Mouse (Mus musculus): ENCODE measurements around the gene Ptpn5.

The Ptpn5 gene

DNA sequence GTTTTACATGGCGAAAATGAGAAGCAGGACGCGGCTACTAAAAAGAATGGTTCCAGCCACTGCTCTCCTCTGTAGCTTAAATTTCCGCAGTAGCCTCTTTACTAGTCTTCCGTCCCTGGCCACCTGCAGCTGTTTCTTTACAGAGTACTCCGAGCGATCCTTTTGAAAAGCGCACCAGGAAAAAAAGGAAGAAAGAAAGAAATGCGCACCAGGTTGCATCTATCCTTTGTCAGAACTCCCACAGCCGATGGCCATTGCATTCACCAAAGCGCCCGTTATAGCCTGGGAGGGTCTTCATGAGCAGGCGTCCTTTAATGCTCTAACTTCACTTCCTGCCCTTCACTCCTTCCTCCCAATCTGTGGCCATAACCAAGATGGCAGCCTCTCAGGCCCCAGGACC, at the start of gene Ptpn5:
TSS of gene Ptpn5 (minus strand) at position 354 of the 400 bp plus-strand sequence.
- no peak for DNase-seq (ENCODE audit: extremely low spot score, low read depth, low spot score)

DNA sequence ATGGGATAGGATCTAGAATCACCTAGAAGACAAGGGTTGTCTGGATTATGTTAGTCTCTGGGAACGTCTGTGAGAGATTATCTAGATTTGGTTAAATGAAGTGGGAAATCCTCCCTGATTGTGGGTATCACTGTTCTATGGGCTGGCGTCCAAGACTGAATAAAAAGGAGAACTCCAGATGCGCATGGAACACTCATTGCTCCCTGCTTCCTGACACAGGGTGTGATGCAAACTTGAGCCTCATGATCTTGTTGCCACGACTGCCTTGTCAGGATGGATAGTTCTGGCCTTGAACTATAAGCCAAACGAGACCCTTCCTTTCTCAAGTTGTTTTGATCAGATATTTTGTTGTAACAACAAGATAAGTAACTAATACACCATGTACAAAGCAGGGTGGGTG, 37.3 kb upstream of the Ptpn5 start:
- no peak for DNase-seq (ENCODE audit: extremely low spot score, low read depth, low spot score)

DNA sequence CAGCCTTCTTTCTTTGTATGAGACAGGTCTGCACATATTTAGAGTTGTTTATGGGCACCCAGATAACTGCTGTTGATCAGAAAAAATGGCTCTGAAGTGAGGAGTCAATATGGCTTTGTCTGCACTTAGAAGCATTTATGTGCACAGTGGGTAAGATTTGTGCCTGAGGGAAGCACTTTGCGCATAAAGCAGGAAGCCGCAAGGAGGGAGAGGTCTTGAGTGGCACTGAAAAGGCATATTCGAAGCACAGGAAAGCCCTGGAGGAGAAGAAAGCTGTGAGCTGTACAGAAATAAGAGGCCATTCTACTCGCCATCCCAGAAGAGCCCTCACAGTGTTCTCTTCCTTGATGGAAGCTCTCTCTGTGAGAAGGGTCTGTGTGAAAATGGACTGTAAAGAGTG, 31.5 kb upstream of the Ptpn5 start:
- no peak for DNase-seq (ENCODE audit: extremely low spot score, low read depth, low spot score)

DNA sequence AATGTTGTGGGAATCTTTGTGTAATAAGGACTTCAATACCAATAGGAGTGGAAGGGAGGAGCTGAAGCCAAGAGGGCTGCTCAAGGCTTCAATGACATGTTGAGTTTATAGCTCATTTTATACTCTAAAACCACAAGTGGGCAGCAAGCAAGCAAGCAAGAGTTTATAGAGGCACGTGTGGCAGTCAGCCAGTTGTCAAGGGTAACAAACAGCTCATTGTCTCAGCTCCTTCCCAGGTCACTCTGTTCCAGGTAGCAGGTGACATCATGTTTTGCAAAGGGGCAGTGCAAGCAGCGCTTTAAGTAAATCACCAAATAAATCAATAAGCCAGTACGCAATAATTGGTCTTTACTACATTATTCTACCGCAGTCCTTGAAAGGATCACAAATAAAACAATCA, 29.7 kb upstream of the Ptpn5 start:
- DNase-seq (ENCODE audit: extremely low spot score, low read depth, low spot score): no peak

DNA sequence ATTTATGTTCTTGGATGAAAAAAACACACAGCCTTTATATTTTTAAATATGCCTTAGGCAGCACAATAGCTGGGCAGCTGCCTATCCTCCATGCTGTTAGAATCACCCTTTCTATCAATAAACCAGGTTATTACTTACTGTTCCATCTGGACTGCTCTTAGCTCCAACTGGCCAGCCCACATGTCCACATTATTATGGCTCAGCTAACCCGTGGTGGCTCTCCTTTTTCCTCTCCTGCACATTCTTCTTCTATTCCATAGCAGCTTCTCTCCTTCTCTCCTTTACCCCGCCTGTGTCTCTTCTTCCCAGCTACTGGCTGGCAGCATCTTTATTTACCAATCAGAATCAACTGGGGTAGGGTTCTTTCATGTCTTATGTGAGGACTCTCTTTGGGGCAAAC, 25.0 kb upstream of the Ptpn5 start:
- no peak for DNase-seq (ENCODE audit: extremely low spot score, low read depth, low spot score)

DNA sequence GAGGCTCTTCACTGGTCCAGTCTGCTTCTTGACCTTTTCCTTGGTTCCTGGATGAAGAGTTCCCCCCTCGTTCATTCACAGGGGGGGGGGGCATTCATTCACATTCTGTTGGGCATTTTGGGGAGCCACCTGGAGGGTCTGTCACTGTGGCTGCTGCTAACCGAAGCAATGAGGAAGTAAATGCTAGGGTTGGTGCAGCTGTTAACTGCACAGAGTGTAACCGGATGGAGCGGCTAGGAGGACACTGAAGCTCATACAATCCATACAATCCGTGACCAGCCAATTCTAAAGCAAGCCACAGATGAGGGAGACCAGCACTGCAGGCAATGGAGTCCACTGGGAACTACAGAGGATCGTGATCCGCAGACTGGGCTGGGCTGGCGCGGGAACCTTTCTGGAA, 24.3 kb upstream of the Ptpn5 start:
- DNase-seq (ENCODE audit: extremely low spot score, low read depth, low spot score): no peak

DNA sequence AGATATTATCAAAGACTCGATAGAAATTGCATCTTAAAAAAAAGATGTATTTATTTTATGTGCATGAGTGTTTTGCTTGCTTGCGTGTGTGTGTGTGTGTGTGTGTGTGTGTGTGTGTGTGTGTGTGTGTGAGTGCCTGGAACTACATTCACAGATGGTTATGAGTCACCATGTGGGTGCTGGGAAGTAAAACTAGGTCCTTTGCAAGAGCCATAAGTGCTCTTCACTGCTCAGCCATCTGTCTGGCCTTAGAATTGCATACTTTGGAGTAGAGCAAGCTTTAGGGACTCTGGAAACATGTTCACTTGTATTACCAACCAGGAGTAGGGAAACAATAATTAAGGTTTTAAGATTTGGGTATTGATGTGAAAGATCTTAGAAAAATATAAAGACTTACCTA, 22.4 kb upstream of the Ptpn5 start:
- DNase-seq (ENCODE audit: extremely low spot score, low read depth, low spot score): no peak

DNA sequence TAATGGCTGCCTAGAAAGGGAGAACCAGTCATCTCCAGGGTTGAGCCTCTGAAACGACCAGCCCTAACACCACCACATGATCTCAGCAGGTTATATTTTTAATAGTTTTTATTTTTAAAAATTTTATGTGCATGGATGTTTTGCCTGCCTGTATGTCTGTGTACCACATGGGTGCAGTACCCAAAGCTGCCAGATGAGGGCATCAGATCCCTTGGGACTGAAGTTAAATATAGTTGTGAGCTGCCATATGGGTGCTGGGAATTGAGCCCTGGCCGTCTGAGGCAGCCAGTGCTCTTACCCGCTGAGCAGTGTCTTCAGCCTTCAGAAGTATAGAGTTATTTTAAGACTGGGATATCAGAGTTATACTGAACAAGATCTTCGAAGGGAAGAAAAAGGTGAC, 21.9 kb upstream of the Ptpn5 start:
- no peak for DNase-seq (ENCODE audit: extremely low spot score, low read depth, low spot score)

DNA sequence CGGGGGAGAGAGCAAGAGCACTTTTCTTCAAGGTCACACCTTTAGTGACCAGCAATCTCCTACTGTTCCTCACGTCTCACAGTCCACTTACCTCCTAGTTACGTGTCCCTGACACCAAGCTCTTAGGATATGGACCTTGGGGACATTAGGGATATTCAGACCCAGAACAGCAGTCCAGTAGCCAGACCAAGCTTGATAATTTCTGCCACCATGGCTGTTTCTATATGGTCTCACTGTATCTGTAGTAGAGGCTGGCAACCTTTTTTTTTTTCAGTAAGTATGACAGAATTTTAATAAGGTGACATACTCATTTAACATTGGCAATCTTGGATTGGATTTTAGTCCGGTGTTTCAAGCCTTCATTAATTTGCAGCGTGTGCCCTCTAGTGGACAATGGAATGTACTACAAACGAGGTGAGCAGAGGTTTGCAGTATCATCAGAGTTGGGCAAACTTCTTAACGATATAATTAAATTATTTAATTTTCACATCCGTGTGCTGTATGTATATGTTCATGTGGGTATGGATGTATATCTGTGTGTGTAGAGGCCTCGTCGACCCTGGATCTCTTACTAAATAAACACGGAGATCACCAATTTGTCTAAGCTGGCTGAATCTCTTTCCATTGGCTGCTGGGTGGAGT, 17.1 kb upstream of the Ptpn5 start:
- DNase-seq (ENCODE audit: extremely low spot score, low read depth, low spot score): peak; percentile 35

DNA sequence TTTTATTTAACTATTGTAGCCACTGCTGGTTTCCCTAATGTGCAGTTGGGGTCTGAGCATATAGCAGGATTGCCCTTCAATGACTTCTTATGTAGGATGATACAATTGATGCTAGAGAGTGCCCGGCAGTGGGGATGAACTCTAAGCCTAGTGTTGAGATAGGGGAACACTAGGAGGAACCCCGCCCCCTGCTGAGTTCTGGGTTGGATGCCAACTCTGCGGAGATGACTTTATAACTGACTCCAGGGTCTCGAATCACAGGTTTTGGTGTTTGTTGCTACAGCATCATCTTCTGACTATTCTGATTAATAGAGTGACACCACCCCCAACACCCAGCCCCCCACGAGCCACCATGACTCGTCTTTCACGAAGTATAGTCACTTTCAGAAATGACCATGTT, 14.8 kb upstream of the Ptpn5 start:
- no peak for DNase-seq (ENCODE audit: extremely low spot score, low read depth, low spot score)

DNA sequence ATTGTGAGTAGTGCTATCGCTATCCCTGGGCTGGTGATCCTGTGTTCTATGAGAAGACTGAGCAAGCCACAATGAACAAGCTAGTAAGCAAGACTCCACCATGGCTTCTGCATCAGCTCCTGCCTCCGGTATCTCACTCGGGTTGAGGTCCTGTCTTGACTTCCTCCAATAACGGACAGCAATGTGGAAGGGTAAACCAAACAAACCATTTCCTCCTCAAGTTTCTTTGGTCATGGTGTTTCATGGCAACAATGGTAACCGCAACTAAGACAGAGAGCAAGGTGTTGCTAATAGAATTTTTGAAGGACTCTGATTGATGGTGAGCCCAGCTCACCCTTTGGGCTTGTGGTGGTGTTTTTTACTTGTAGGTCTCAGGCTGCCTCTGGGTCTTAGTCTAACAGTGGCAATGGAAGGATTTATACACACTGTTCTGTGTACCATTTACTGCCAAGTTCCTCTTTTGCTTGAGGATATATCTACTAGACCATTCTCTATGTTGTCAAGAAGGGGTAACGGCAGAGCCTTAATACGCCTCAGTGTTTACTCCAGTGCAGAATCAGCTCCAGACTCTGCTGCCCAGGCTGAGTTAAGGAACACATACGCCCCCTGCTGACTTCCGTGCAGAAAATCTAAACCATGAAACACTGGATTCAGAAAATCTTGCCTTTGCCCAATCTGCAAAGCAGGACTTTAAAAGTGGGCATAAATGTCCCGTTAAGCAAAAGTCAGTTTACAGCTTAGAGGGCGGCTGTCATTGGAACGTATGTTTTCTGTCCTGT, 12.7 kb upstream of the Ptpn5 start:
- no peak for DNase-seq (ENCODE audit: extremely low spot score, low read depth, low spot score)

DNA sequence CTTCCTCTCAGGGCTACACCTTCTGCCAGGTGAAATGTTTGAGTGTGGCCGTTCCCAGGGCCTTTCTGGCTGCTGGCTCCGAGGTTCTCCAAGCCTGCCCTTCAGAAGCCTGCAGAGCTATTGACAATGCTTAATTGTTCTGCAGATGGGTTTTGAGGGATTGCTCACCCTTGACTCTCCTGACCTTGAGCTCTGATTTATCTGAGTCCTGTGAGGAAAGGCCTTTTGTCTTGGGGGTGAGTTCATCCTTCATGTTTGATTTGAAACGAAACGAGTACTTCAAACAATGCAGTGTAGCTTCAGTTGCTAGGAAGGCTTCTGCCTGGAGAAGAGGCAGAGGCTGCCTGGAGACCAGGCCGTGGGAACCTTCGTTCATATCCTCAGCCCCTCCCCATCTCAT, 10.8 kb upstream of the Ptpn5 start:
- no peak for DNase-seq (ENCODE audit: extremely low spot score, low read depth, low spot score)

DNA sequence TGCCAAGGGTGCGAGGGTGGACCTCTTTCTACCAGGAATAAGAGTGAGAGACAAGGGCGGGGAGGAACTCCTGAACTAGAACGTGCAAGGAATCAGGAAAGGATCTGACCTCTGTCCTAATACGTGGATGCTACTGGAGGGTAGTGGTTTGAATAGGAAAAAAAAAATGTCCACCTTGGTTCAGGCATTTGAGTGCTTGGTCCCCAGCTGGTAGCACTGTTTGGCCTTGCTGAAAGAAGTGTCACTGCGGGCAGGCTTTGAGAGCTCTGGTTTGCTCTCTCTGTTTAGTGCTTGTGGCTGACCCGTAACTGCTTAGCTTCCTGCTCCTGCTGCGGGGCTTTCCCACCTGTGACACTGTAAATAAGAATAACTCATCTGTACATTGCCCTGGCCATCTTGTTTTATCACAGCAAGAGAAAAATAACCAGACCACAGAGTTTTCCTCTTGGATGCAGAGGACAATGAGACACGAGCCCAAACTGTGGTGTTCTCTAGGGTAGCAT, 6.4 kb upstream of the Ptpn5 start:
- DNase-seq (ENCODE audit: extremely low spot score, low read depth, low spot score): no peak

DNA sequence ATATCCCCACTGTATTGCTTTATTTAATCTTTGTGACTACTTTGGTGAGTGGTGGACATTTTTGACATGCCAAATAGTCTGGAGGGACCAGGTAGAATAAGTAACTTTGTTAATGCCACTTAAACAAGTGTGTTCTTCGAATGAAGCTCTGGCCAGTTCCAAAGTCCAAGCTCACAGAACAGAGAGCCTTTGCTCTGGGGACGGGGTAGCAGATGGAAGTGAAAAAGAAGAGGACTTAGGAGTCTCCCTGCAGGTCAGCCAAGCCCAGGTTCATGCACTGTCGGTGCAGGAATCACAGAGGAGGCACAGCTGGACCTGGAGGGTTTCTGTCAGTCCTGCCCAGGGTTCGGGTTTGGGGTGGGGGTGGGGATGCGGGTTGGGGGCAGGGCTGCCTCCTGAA, 1.1 kb upstream of the Ptpn5 start:
- DNase-seq (ENCODE audit: extremely low spot score, low read depth, low spot score): no peak

DNA sequence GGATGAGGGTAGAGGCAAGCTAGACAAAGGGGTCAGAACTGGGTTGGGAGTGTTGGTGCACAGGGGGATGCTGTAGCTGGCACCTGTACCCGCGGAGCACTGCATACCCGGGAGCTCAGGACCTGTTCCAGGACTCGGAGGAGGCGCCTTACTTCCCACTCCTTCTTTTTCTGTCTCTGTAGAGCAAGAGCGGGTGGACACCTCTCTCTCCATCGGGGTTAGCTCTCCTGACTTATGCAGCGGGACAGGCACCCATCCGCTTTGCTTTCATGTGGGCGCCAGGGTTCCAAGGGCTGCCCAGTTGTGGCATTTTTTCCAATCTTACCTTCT, 588 bp downstream of the Ptpn5 start:
- no peak for DNase-seq (ENCODE audit: extremely low spot score, low read depth, low spot score)

DNA sequence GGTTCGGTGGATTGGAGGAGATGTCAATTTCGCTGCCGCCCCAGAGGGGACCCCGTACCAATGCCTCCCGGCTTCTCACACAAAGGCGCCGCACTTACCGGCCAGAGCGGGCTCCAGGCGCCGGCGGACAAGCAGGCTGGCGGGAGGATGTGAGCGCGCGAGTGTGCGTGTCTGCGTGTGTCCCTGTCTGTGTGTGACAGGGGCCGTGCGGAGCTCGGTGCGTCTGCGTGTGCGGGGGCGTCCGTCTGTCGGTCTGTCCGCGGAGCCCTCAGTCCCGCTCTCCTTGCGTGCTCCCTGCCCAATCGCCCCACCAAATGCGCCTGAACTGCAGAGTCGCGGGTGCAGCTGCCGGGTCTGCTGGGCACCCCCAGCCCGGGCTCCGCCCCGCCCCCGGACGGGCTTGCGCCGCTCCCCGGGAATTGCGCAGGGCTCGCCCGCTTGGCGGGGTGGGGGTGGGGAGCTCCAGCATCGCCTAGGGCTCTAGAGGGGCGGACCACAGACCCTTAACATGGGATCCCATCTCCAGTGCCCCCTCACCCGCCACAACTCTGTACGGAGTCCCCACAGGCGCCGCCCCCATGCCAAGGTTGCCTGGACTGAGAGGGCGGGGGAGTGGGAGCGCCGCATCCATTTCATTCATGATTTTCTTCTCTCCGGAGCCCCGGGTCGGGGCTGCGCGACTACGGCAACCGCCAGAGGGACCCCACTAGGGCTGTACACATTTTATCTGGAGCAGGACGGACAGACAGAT, 1.1 kb downstream of the Ptpn5 start:
- DNase-seq (ENCODE audit: extremely low spot score, low read depth, low spot score): no peak

DNA sequence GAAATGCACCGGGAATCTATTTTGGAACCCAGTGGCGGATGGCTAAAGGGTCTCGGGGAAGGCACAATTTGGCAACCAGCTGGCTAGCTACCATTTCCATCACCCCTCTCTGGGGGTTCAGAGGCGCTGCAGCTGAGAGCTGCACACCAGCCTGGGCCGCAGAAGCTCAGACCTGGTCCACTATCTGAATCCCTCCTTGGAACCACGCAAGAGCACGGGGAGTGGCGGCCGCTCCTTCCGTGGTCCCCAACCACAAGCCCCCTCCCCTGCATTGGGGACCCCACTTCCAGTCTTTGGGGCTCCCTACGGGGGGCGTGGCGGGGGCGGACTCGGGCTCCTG, 1.7 kb downstream of the Ptpn5 start:
- DNase-seq (ENCODE audit: extremely low spot score, low read depth, low spot score): no peak

DNA sequence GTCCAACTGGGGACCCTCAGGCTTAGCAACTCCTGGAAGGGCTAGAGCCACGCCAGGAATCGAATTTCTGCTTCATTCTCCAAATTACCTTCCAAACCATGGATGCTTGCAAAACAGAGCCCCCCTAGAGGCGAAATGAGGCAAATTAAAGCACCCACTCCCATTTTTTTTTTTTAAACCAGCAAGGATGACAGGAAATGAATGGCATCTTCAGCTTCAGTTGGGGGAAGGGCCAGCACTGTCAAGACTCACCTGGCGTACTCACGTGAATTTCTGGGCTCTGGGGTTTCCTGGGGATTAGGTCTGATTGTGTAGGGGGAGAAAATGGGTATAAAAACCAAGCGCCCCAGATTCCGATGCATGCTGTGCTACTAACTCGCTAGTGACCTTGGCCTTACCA, 2.2 kb downstream of the Ptpn5 start:
- DNase-seq (ENCODE audit: extremely low spot score, low read depth, low spot score): no peak

DNA sequence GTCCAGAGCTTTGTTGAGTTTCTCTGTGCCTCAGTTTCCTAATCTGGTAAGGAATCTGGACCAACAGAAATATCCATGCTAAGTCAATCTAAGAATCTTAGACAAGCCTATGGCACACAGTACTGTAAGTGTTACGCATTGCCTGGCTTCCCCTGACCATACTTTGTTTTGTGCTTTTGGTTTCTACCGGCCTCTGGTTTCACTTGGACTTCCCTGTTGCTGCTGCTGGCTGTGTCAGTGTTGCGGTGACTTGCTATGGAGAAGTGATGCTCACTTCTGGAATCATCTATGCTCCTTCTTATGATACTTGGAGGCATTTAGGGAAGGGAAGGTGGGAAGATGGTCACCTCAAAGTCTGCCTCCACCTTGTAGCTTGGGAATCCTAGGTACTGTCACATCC, 11.5 kb downstream of the Ptpn5 start:
- no peak for DNase-seq (ENCODE audit: extremely low spot score, low read depth, low spot score)

DNA sequence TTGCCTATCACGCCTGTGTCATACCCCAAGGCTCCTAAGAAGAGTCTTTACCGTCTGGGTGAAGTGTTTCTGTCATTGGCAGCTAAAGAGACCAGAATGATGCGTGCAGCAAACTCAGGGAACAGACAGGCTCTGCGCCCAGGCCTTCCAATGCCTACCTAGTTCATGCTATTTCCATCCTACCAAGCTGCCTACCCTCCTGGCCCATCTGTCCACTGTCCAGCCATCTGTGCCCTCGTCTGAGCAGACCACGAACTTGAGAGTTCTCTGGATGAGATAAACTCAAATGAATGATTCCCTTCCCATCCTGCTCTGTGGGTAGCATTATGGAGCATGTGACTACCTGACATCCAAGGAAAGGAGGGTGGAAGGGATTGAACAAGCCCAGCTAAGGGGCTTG, 16.8 kb downstream of the Ptpn5 start:
- no peak for DNase-seq (ENCODE audit: extremely low spot score, low read depth, low spot score)

DNA sequence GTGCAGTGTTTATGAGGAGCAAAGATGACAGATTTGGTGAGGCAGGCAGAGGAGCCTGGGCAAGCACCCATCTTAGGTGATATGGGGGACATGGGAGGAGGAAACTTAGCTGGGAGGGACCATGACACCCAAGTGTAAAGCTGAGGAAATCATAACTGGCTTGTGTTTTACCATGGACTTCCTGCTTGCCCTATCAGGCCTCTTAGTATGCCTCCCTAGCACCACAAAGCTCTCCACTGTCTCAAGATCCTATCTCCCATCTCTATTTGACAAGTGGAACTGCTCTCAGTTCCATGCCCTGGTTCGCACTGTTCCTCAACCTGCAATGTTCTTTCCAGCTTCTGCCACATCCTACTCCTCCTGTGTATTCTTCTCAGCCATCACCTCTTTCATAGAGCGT, 18.0 kb downstream of the Ptpn5 start:
- DNase-seq (ENCODE audit: extremely low spot score, low read depth, low spot score): no peak

DNA sequence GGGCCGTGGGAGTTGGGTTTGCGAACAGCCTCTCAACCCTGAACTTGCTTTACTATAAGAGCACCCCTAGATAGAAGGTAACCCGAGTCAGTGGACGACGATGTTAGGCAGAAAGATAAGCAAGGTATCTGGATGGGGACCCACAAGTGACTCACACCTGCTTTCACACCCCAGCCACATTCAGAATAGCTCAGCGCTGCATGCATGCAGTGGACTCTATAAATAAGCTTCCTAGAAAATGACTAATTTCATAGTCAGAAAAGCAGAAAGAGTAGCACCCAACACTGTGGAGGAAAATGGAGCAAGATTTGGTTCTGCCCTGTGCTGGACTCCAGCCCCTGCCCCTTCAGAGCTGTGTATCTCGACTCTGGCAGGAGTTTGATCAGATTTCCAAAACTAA, 20.1 kb downstream of the Ptpn5 start:
- no peak for DNase-seq (ENCODE audit: extremely low spot score, low read depth, low spot score)
